Mouse (Mus musculus) limb, embryonic 12.5 days (tissue): ENCODE results near the gene Tpst2. TPM values are rescaled to one million over a fixed set of nuclear protein-coding genes. Genes with fewer than 3 reads are reported as not detected.
"Not testable (repeated sequence)": the region's sequence is repeated elsewhere in the genome, so short reads cannot be mapped to it uniquely, and the experiment has no call there.

Experiments used
- ATAC-seq: fragments of 200-750 bp; cut with Nextera tagmentation; 2 replicates; pipeline ENCODE4 v1.8.0; 2017; ENCODE audit warnings: low read depth, moderate TSS enrichment; ENCODE audit not compliant: insufficient number of reproducible peaks, insufficient read depth, low FRiP score, low TSS enrichment
- H3K27ac ChIP-seq: fragments of 300-500 bp; sonication (generic); 2 replicates; pipeline ENCODE4 v1.5.1; 2016; ENCODE audit warnings: mild to moderate bottlenecking, moderate library complexity
- H3K27me3 ChIP-seq: fragments of 300-500 bp; sonication (generic); 2 replicates; pipeline ENCODE4 v1.6.1; 2016; ENCODE audit warnings: mild to moderate bottlenecking, moderate library complexity
- H3K36me3 ChIP-seq: fragments of 300-500 bp; sonication (generic); 2 replicates; pipeline ENCODE4 v1.6.1; 2016; ENCODE audit warnings: mild to moderate bottlenecking, moderate library complexity
- H3K4me1 ChIP-seq: fragments of 300-500 bp; sonication (generic); replicated peaks from 2 replicates; pipeline ENCODE4 v1.6.1; 2016
- H3K4me2 ChIP-seq: fragments of 300-500 bp; sonication (generic); 2 replicates; pipeline ENCODE4 v1.6.1; 2016; ENCODE audit warnings: mild to moderate bottlenecking, moderate library complexity
- H3K4me3 ChIP-seq: fragments of 300-500 bp; sonication (generic); replicated peaks from 2 replicates; pipeline ENCODE4 v1.5.1; 2016; ENCODE audit warnings: mild to moderate bottlenecking
- H3K9ac ChIP-seq: fragments of 300-500 bp; sonication (generic); replicated peaks from 2 replicates; pipeline ENCODE4 v1.6.1; 2016; ENCODE audit warnings: mild to moderate bottlenecking, moderate library complexity
- H3K9me3 ChIP-seq: fragments of 300-500 bp; sonication (generic); 2 replicates; pipeline ENCODE4 v1.6.1; 2016; ENCODE audit warnings: mild to moderate bottlenecking, moderate library complexity
- WGBS: fragments of 180-500 bp; shearing (Covaris S2); methylation state at CpG from one replicate; pipeline ENCODE4 v1.1.7; 2016; 5-methylcytosine and 5-hydroxymethylcytosine counted together
- polyA plus RNA-seq: library from polyadenylated mRNA; unstranded; fragments of >200 nt; fragmentation: Nextera tagmentation; extraction: Ambion mirVana; gene quantifications from 2 replicates; pipeline ENCODE4 v1.2.1, GENCODE M21; 2016

Tpst2 gene
- polyA plus RNA-seq, 1 experiment from 2014 or later: 35.9 TPM

- Histone ChIP-seq H3K36me3 (peaks cover 4% of the 10 kb centered on the region; the same call in 1 of the 2 replicates), H3K9ac (no peak overlapping the region), H3K4me1 (peaks cover 3% of the 10 kb centered on the region; the same call in 1 of the 2 replicates), H3K27me3 (no peaks in the 10 kb centered on the region), H3K27ac (no peak overlapping the region), H3K9me3 (no peaks in the 10 kb centered on the region), H3K4me3 (no peak overlapping the region), H3K4me2 (no peak overlapping the region)
- 93% methylated on average over 2 of the region's 2 CpGs for WGBS
- no peak for ATAC-seq
Measured at GRCm38 (mm10) chr5:112300112-112300511, 23.6 kb downstream of the Tpst2 start.

DNA sequence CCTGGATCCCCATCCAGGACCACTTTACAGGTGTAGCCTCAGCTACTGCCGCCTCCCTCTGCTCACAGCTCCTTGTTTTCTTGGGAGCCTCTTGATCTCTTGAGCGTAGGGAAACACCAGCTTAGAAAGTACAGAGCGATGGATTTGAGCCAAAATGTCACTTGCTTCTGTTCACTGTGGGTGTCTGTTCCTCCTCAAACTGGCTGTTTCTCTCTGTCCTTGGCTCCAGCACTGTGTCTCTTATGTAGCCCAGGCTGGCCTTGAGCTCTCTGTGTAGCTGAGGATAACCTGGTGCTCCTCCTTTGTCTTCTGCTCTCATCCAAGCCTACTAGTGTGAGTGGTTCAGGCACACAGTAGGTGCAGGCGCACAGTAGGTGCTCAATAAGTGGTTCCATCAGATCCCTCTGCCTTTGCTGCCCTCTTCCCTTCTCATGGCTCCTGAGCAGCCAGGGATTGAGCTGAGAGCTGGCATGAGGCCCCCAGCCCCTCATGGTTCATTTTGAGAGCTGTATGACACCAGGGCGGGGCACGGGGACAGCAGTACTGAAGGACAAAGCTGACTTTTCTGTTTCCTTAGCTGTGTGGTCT lies 24.3 kb downstream of the Tpst2 start:
- WGBS: 88% methylated on average over 6 of the region's 6 CpGs
- H3K9ac ChIP-seq: no peak overlapping the region
- no peaks in the 10 kb centered on the region for H3K27me3 ChIP-seq
- no peaks in the 10 kb centered on the region for H3K4me1 ChIP-seq
- peaks cover 9% of the 10 kb centered on the region; the same call in 1 of the 2 replicates for H3K36me3 ChIP-seq
- H3K4me2 ChIP-seq: no peak overlapping the region
- H3K27ac ChIP-seq: no peak overlapping the region
- no peak overlapping the region for H3K4me3 ChIP-seq
- ATAC-seq: no peak
- H3K9me3 ChIP-seq: no peaks in the 10 kb centered on the region

DNA sequence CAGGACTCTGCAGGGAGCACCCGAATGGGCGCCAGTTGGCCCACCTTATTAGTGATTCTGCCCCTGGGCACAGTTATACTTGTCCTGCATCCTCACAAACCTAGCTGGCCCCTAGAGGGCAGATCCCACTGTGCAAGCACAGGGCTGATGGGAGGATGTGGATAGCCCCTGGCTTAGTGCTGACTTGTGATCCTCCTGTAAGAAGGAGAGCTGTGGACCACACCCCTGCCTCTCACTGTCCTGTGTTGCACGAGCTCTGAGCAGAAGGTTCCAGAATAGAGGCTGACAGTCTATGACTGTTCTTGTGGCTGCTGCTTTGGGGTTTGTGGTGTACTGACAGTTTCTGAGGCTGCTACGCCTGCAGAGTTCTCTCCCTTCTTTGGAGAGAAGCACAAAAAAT lies 25.2 kb downstream of the Tpst2 start:
- Histone ChIP-seq H3K27me3 (no peaks in the 10 kb centered on the region), H3K4me1 (no peaks in the 10 kb centered on the region), H3K27ac (no peak overlapping the region), H3K4me2 (no peak overlapping the region), H3K9me3 (no peaks in the 10 kb centered on the region), H3K4me3 (no peak overlapping the region), H3K36me3 (peaks cover 15% of the 10 kb centered on the region; the same call in 1 of the 2 replicates), H3K9ac (no peak overlapping the region)
- WGBS: 83% methylated on average over 4 of the region's 4 CpGs
- no peak for ATAC-seq

DNA sequence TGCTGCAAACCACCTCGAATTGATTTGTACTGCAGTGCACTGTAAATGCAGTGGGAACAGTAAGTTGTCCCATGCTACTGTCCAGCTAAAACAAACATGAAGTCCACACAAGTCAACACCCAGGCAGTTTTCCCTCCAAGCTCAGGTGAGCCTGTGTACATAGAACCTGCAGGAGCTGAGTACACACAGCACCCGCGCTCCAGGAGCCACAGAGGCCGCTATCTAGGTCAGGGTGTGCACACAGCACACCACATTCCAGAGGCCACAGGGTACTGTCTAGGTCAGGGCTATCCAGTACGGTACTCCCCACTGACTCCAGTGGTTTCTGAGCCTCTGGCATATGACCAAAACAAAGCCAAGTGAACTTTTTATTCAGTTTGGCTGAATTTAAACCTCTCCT lies 25.8 kb downstream of the Tpst2 start:
- H3K9me3 ChIP-seq: no peaks in the 10 kb centered on the region
- no peak overlapping the region for H3K4me3 ChIP-seq
- no peak overlapping the region for H3K4me2 ChIP-seq
- 91% methylated on average over 5 of the region's 5 CpGs for WGBS
- no peaks in the 10 kb centered on the region for H3K4me1 ChIP-seq
- no peak overlapping the region for H3K27ac ChIP-seq
- H3K36me3 ChIP-seq: peaks cover 17% of the 10 kb centered on the region
- no peak for ATAC-seq
- H3K27me3 ChIP-seq: no peaks in the 10 kb centered on the region
- no peak overlapping the region for H3K9ac ChIP-seq

GRCm38 (mm10) chr5:112305842-112306241 lies 29.4 kb downstream of the Tpst2 start:
- 75% methylated on average over 5 of the region's 5 CpGs for WGBS
- no peak overlapping the region for H3K4me2 ChIP-seq
- no peaks in the 10 kb centered on the region for H3K27me3 ChIP-seq
- H3K36me3 ChIP-seq: peaks cover 52% of the 10 kb centered on the region
- no peaks in the 10 kb centered on the region for H3K4me1 ChIP-seq
- no peak for ATAC-seq
- H3K9ac ChIP-seq: no peak overlapping the region
- no peak overlapping the region for H3K4me3 ChIP-seq
- H3K9me3 ChIP-seq: no peaks in the 10 kb centered on the region
- H3K27ac ChIP-seq: no peak overlapping the region

GRCm38 (mm10) chr5:112313222-112313885 lies 36.9 kb downstream of the Tpst2 start:
- 88% methylated on average over 11 of the region's 11 CpGs for WGBS

DNA sequence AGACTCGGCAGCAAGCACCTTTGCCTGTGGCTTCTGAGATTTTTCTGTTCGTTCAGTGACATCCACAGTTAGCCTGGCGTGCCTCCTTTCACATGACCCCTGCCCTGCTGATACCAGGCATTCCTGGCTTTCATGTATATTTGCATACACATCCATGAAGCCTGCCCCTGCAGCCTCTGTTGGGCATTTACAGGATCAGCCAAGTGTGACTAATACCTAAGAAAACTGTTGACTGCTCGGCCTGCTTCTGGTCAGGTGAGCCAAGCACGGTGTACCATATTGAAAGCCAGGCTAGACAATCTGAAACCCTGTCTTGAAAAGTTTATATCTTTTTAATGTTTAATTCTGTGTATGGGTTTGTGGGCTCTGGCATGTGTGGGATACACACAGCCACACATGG lies 40.0 kb downstream of the Tpst2 start:
- Histone ChIP-seq H3K9me3 (no peaks in the 10 kb centered on the region), H3K9ac (no peak overlapping the region), H3K4me2 (no peak overlapping the region), H3K27ac (no peak overlapping the region), H3K4me1 (no peaks in the 10 kb centered on the region), H3K27me3 (no peaks in the 10 kb centered on the region), H3K4me3 (no peak overlapping the region), H3K36me3 (peaks cover 48% of the 10 kb centered on the region)
- WGBS: 88% methylated on average over 5 of the region's 5 CpGs
- ATAC-seq: no peak

More at GRCm38 (mm10) chr5:112313222-112313885, 36.9 kb downstream of the Tpst2 start:
- H3K4me1 ChIP-seq: no peaks in the 10 kb centered on the region
- H3K9ac ChIP-seq: no peak overlapping the region
- H3K27me3 ChIP-seq: no peaks in the 10 kb centered on the region
- ATAC-seq: no peak
- no peaks in the 10 kb centered on the region for H3K9me3 ChIP-seq
- no peak overlapping the region for H3K27ac ChIP-seq
- H3K36me3 ChIP-seq: peaks cover 79% of the 10 kb centered on the region
- no peak overlapping the region for H3K4me3 ChIP-seq
- H3K4me2 ChIP-seq: no peak overlapping the region

DNA sequence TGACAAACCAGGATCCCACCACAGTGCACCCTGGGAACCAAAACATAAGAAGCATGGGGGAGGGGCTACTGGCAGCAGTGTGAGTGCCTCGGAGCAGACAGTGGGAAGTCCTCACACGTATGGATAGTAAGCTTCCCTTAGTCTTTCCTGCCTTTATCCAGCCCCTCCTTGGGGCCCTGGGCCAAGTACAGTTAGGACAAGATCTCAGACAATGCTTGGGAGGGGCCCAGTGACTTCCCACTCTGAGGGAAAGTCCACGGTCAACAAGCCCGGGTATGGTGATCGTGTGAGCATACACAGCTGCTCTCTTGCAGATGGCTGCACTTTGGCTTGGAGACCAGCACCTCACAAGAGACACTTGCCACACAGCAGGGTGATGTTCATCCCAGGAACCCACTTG lies 40.8 kb downstream of the Tpst2 start:
- H3K27me3 ChIP-seq: no peaks in the 10 kb centered on the region; the same call in 1 of the 2 replicates
- WGBS: 60% methylated on average over 5 of the region's 5 CpGs
- no peaks in the 10 kb centered on the region for H3K9me3 ChIP-seq
- no peak overlapping the region for H3K9ac ChIP-seq
- H3K4me3 ChIP-seq: no peak overlapping the region
- ATAC-seq: no peak
- H3K36me3 ChIP-seq: peaks cover 39% of the 10 kb centered on the region
- H3K27ac ChIP-seq: no peak overlapping the region
- H3K4me2 ChIP-seq: no peak overlapping the region
- no peaks in the 10 kb centered on the region for H3K4me1 ChIP-seq

DNA sequence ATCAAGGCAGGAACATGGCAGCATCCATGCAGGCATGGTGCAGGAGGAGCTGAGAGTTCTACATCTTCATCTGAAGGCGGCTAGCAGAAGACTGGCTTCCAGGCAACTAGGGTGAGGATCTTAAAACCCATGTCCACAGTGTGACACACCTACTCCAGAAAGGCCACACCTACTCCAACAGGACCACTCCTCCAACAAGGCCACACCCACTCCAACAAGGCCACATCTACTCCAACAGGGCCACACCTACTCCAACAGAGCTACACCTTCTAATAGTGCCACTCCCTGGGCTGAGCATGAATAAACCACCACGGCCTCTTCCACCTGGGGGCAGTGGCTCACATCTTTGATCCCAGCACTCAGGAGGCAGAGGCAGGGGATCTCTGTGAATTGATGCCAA lies 42.9 kb downstream of the Tpst2 start:
- H3K27me3 ChIP-seq, H3K9ac ChIP-seq, H3K4me3 ChIP-seq, H3K4me2 ChIP-seq, ATAC-seq, H3K9me3 ChIP-seq, H3K4me1 ChIP-seq, H3K27ac ChIP-seq: not testable (repeated sequence)
- WGBS: 51% methylated on average over 2 of the region's 2 CpGs
- H3K36me3 ChIP-seq: peaks cover 19% of the 10 kb centered on the region

DNA sequence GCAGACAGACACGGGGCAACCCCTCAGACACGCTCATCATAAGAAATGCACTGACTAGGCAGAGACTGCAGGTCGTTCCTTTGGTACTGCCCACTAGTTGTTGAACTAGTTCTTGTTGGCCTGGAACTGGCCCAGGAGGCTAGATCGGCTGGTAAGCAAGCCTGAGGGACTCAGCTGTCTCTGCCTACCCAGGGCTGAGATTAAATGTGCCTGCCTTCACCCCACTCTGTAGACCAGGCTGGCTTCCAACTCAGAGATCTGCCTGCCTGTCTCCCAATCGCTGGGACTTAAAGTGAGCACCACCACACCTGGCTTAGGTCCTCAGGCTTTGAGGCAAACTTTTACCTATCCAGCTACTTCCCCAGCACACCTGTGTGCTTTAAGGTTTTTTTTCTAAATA lies 43.9 kb downstream of the Tpst2 start:
- ATAC-seq: no peak
- Histone ChIP-seq H3K36me3 (peaks cover 11% of the 10 kb centered on the region), H3K4me1 (peaks cover 9% of the 10 kb centered on the region), H3K27ac (no peak overlapping the region), H3K4me3 (no peak overlapping the region), H3K9ac (no peak overlapping the region), H3K4me2 (no peak overlapping the region), H3K27me3 (no peaks in the 10 kb centered on the region; the same call in 1 of the 2 replicates), H3K9me3 (no peaks in the 10 kb centered on the region)
- WGBS: 78% methylated on average over 5 of the region's 5 CpGs

DNA sequence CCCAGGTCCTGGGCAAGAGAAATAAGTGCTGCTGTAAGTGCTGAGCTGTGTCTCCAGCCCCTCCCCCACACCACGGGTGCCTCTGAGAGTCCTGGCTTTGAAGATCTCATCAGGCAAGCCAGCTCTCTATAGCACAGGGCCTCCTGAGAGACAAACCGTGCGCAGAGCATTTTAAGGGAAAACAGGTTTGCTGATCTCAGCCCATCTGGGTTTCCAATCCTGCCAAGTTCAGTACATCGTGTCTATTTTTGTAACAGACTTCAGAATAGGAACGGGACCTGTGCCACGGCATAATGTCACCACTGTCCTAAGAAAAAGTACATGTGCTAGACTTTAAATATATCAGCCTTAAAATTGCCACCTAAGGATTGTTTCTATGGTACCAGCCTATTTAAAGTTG lies 44.4 kb downstream of the Tpst2 start:
- H3K27ac ChIP-seq: no peak overlapping the region
- no peak overlapping the region for H3K4me3 ChIP-seq
- 66% methylated on average over 6 of the region's 6 CpGs for WGBS
- no peaks in the 10 kb centered on the region; the same call in 1 of the 2 replicates for H3K27me3 ChIP-seq
- H3K9me3 ChIP-seq: no peaks in the 10 kb centered on the region
- peaks cover 6% of the 10 kb centered on the region for H3K36me3 ChIP-seq
- H3K4me1 ChIP-seq: peaks cover 12% of the 10 kb centered on the region
- H3K4me2 ChIP-seq: no peak overlapping the region
- no peak for ATAC-seq
- H3K9ac ChIP-seq: no peak overlapping the region

DNA sequence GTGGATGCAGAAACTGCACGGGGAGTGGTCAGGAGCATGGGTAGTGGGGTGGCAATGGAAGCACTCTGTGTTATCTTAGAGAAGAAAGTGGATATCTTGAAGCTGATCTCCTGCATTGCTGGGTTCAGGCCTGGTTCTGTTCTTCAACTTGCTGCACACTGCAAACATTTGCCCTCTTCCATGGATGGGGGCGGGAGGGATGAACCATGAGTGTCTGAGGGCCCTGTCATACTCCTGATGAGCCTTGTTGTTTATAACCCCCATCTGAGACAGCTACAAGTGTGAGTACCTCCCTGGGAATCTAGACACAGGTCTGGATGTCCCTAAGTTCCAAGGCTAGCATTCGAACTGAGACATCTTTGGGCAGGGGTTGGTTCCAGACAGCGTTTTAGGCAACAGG lies 44.9 kb downstream of the Tpst2 start:
- Histone ChIP-seq H3K9ac (no peak overlapping the region), H3K4me2 (no peak overlapping the region), H3K4me3 (no peak overlapping the region), H3K27ac (no peak overlapping the region), H3K4me1 (peaks cover 12% of the 10 kb centered on the region), H3K36me3 (peaks cover 1% of the 10 kb centered on the region; the same call in 1 of the 2 replicates), H3K9me3 (no peaks in the 10 kb centered on the region), H3K27me3 (no peaks in the 10 kb centered on the region; the same call in 1 of the 2 replicates)
- WGBS: 90% methylated on average over 4 of the region's 4 CpGs
- ATAC-seq: no peak
